Mouse (Mus musculus) thymus, adult 2 months (tissue): ENCODE measurements around the gene Inpp5f.

Experiments
- CTCF ChIP-seq: fragments of 200-500 bp; IDR thresholded peaks from 2 replicates; pipeline ENCODE4 v1.5.1; 2012; ENCODE audit warnings: mild to moderate bottlenecking, control low read depth, low read length, moderate library complexity, borderline replicate concordance; ENCODE audit not compliant: control insufficient read depth, poor library complexity, insufficient read depth; ENCODE audit errors: extremely low read depth
- POLR2A ChIP-seq: fragments of 200-500 bp; IDR thresholded peaks from 2 replicates; pipeline ENCODE4 v1.6.1; 2012; ENCODE audit warnings: mild to moderate bottlenecking, low read length, control low read depth, moderate library complexity; ENCODE audit not compliant: control insufficient read depth, poor library complexity, insufficient read depth; ENCODE audit errors: extremely low read depth

DNA sequence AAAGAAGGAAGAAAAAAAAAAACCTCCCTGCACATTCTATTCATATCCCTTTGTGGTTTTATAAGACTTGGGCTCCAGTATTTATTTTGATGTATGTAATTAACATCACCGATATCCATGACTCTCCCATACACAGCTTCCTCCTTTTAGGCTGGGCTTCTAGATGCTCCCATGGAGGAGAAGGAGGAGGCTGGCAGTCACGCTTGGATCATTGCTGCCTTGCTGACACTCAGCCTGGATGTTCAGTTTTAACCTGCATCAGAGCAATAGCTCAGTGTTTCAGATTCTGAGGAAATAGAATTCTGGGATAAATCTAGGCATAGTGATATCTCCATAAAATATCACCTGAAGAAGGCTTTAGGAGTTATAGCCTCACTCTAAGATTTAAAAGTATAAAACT lies 14.3 kb downstream of the Inpp5f start:
- TF ChIP-seq POLR2A (no peak), CTCF (no peak)
